Mouse (Mus musculus) MN1 (cell line): ENCODE data around the gene Sipa1l2.

Experiments used
- DNase-seq: peaks from one replicate; pipeline ENCODE4 v3.0.0-alpha.2; 2016; ENCODE audit warnings: low spot score

The Sipa1l2 gene

DNA sequence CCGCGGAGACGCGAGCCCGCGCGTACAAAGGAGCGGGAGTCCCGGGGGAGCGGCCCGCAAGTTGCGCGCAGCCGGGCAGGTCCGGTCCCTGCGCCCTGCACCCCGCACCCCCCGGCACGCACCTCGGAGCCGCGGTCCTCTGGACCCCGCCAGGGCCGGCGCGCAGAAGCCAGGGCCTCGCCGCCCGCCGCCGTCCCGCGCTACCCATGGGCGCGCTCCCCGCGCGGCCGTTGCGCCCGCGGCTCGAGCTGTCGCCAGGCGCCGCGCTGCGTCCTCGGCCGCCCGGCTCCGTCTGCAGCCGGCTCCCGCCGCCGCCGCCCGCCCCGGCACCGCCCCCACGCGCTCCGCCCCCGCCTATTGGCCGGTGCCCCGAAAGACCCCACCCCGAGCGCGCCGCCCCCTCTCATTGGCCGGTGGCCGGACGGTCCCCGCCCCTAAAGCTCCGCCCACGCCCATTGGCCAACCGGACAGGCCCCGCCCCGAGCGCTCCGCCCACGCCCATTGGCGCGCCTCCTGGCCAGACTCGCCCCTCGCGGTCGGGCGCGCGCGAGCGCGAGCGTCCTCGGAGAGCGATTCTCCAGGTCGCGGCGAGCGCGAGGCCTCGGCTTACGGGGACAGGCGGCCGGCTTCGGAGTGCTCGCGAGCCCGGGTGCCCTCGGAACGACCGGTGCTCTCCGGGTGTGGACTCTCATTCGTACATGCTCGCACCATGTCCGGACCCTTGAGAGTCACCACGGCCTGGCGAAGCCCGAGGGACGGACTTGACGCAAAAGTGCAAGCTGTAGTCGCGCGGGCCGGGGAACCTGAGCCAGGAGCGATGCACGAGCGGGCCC, at the start of gene Sipa1l2:
Gene Sipa1l2, minus strand, starts transcription at position 276 of the 833 bp plus-strand sequence.
- peak; percentile 100 for DNase-seq

DNA sequence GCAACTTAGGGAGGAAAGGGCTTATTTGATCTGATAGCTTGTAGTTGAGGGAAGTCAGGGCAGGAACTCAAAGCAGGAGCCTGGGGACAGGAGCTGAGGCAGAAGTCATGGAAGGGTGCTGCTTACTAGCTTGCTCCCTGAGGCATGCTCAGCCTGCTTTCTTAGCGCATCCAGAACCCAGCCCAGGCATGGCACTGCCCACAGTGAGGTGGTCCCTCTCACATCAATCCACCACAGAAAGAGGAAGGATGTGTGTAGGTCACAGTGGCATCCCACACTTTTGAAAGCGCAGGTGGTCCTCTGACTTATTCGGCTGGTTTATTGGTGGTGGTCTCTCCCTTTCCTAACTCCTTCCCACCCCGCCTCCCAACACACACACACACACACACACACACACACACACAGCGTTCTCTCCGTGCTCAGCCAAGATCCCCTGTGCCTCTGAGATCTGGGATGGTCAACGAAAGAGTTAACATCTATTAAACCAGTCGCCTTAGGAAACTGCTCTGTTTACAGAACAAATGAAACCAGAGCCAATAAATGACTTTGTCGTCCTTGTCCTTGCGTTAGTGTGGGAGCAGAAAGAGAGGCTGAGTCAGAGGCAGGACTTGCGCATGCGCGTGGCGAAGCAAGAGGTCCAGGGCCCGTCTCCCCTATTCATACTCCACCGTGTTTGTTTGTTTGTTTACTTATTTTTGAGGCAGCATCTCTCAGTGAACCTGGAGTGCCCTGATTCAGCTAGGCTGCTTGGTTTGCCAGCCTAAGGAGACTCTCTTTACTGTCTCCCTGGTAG, 49.1 kb upstream of the Sipa1l2 start:
- peak; percentile 77 for DNase-seq

DNA sequence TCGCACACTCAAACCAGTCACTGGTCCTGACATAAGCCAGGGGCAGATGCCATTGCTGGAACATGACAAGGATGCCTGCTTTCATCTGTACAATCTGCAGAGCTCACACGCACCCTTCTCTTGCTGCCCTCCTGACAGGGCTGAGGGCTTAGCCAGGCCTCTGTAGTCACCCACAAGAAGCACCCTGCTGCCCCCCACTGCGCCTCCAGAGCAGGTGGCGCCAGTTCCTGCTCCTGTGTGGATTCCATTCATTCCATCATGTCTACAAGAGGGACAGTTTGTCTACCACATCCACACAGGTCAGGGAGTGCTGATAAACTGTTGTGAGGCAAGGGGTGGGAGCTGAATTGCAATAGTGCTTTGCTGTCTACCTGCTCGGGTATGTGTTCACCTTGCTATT, 47.3 kb upstream of the Sipa1l2 start:
- DNase-seq = peak; percentile 36

DNA sequence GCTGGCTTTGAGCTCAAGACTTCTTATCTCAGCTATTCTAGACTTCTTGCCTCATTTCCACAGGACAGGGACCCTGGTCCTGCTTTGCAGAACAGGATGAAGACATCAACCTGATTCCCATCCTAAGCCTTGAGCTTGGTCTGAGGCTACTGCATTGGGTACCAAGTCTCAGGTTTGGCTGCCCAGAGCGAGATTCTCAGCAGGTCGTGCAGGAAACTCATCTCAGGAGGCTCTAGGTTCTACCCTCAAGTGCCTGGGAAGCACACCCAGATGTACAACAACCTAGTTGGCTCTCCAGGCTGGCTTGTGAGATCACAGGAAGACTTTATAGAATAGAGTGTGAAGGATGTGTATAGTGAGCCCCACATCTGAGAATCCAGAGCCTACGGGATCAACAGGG, 46.4 kb upstream of the Sipa1l2 start:
- no peak for DNase-seq

DNA sequence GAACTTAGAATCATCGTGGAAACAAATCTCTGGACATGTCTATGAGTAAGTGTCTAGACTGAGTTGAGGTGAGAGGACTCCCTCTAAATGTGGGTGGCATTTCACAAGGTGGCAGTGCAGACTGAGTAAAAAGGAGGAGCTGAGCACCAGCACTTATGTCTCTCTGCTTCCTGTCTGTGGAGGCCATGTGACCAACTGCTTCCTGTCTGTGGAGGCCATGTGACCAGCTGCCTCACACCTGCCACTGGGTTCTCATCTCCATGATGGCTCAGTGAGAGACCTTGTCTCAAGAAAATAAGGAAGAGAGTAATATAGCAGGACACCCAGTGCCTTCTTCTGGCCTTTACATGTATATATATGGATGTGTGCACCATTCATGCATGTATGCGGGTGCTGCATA, 43.9 kb upstream of the Sipa1l2 start:
- no peak for DNase-seq

DNA sequence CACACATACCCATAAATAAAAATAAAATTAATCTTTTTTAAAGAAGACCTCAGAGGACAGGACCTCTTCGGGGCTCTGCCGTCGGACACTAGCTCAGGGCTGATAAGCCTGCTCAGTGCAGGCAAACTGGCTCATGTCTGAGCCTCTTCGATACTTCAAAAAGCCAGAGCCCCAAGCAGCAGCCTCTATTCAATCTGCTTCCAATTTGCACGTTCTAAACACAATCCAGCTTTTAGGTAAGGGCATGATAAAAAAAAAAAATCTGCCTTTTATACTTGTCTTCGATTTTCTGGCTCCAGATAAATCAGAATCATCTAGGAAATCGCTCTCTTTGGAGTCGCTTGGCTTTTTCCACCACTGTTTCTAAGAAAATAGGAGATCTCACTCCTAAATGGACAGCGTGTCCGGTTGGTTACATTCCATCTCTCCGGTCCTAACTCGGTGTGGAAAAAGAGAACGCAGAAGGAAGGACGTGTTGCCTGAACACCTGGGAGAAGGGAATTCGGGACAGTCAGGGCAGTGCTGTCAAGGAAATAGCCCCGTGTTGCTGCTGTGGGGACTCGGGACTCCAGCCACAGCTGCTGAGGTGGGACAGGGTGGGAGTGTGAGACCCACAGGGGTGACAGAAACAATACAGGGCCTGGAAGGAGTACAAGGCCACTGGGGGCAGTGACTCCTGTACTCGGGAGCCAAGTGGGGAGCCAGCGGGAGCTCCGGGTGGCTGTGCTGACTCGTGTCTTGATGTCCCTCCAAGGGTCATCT, 42.4 kb upstream of the Sipa1l2 start:
- DNase-seq = no peak

DNA sequence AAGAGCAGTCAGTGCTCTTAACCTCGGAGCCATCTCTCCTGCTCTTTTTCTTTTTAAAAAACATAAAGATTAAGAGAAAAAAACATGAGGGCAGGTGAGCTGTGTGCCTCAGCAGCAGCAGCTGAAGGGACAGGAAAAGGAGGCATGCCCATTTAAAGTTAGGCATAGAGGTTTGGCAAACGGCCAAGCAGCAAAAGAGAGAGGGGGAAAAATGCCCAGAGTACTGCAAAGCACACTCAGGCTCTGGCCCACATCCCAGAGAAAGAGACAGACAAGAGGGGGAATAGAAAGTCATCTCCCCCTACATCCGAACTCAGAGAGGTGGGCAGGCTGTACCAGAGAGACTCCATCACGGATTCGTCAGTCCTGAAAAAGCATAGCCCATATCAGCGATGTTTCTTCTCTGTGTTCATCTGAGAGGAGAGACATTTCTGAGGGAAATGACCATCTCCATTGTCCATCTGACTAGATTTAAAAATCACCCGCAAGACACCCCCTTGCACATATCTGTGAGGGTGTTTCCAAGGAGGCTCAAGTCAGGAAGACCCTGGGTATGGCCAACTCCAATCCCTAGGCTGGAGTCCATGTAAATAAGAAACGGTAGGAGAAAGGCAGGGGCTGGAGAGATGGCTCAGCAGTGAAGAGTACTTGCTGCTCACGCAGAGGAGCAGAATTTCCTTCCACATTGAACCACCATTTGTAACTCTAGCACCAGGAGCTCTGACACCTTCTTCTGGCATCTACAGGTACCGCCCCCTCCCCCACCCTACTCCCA, 41.6 kb upstream of the Sipa1l2 start:
- DNase-seq = no peak

DNA sequence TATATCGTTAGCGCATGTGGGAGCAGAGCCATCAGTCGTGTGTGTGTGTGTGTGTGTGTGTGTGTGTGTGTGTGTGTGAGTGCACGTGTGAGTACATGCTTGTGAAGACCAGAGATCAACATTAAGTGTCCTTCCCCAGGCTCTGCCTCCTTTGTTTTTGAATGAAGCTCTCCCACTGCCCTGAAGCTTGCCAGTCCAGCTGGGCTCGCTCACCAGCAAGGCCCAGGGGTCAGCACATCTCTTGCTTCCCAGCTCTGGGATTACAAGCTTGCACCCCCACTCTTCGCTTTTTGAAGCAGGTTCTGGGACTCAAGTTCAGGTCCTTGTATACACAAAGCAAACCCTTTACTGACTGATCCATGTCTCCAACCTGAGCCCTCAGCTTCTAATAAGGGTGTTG, 40.1 kb upstream of the Sipa1l2 start:
- no peak for DNase-seq

DNA sequence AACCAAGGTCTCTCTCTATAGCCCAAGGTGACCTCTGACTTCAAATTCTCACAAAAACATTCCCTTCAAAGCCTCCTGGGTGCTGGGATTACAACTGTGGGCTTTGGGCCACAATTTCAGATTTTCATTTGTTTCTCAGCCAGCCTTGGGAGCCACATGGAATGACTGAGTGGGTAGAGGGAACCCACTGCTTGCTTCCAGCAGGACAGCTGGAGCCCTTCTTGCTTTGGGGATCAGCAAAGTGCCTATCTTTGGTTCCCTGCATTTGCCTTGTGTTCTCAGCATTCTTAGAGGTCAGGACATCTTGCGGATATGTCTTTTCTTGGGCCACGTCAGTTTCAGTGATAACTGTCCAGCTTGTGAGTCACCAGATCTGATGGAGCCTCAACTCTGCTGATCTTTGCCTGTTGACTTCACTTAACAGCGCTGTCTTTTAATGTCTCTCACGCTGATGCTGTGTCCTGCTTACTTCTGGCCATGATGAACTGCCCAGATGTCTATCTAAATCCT, 38.2 kb upstream of the Sipa1l2 start:
- DNase-seq = no peak

DNA sequence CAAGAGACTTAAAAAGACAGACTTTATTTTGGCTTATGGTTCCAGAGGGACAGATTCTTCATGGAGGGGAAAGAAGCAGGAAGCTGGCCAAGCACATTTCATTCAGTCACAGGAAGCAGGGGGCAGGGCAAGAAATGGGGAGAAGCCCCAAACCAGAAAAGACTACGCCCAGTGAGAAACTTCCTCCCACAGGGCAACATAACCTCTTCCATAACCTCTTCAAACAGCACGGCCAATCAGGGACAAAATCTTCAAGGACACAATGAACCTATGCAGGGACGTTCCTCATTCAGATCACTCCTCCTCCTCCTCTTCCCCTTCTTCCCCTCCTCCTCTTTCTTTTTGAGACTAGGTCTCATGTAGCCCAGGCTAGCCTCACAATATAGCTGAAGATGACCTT, 37.3 kb upstream of the Sipa1l2 start:
- DNase-seq = no peak

DNA sequence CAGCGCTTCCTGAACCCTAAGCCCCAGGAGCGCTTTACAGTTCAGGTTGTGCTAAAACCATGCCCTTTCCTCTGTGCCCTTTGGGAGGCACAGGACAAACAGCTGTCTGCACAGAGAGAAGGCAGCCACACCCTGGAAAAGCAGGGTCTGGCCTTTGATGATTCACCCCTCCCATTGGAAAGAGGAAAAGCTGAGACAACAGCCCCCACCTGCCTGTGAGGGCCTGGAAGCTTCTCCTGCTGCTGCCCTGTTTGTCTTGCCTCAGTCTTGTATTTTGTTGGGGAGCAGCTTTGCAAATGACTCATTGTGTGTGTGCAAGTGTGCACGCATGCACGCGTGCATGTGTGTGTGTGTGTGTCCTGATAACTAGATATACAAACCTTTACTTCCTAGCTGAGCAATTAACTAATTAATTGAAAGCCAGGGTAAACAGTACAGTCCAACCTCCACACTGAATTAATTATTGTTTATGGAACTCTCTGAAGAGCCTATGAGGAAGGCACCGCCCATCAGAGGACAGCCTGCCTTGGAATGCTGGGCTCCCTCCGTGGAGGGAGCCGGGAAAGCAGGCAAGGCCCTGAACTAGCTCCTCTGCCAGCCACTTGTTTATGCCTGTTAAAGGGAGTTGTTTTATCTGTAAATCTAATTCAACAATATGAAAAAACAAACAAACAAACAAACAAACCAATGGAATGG, 35.4 kb upstream of the Sipa1l2 start:
- peak; percentile 67 for DNase-seq

DNA sequence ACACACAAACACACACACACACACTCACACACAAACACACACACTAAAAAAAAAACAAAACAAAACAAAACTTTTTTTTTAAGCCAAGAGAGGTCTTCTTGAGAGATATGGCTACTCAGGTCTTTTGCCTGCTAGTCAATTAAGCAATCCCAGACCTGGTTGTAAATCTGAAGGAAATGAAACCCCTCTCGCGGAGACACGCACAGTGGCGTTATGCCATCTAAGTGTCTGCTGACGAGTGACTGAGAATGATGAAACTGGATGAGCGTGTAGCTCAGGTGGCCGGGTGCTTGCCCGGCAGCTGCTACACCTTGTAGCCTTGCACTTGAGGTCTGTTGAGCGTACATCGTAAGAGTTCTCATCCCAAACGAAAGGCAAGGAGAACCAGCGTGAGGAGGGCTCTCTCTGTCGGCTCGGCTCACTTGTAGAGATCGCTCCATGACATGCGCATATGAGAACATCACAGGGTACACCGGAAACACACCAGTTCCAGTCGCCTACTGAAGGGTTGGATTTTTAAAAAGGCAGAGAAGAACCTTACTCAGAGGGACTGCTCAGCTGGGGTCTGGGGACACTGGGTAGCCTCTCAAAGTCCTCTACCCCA, 34.7 kb upstream of the Sipa1l2 start:
- DNase-seq = peak; percentile 28

DNA sequence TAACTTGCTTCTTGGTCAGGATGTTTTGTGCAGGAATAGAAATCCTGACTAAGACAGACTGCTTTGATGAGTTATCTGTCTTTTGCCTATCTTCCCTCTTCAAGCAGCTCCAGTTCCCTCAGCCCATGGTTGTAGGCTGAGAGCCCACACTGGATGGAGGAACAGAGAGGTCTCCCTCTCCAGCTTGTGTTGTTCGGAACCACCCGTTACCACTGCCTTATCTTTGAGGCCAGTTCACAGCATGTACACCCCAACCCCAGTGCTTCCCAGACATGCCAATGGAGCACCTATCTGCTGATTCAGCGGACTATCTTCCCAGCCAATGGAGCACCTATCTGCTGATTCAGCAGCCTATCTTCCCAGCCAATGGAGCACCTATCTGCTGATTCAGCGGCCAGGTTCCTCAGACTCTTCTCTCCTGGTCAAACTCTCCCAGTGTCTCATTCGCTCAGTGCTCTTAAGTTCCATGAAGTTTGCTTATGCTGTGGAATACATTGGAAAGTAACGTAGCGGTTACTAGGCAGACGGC, 33.8 kb upstream of the Sipa1l2 start:
- DNase-seq = no peak

DNA sequence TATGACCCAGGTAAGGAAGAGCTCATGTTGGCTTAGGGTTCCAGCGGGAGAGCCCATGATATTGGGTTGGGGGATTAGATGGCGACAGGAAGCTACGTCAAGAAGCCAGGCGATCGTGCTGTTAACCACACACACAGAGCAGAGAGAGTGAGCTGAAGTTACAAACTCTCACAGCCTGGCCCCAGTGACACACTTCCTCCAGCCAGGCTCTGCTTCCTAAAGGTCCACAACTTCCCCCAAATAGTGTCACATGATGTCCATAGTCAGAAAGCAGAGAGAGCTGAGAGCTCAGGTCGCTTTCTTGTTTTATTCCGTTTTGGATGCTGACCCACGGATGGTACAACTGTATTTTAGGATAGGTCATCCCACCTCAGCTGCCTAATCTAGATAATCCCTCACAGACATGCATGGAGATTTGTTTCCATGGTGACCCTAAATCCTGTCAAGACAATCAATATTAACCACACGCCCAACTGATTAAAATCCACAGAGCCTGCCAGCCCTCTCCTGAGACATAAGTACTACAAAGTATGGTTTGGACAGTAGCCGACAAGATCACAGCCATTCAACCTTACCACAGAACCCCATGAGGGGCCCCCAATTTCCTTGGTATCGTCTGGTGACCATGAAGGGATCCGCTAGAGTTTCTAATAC, 30.6 kb upstream of the Sipa1l2 start:
- no peak for DNase-seq

DNA sequence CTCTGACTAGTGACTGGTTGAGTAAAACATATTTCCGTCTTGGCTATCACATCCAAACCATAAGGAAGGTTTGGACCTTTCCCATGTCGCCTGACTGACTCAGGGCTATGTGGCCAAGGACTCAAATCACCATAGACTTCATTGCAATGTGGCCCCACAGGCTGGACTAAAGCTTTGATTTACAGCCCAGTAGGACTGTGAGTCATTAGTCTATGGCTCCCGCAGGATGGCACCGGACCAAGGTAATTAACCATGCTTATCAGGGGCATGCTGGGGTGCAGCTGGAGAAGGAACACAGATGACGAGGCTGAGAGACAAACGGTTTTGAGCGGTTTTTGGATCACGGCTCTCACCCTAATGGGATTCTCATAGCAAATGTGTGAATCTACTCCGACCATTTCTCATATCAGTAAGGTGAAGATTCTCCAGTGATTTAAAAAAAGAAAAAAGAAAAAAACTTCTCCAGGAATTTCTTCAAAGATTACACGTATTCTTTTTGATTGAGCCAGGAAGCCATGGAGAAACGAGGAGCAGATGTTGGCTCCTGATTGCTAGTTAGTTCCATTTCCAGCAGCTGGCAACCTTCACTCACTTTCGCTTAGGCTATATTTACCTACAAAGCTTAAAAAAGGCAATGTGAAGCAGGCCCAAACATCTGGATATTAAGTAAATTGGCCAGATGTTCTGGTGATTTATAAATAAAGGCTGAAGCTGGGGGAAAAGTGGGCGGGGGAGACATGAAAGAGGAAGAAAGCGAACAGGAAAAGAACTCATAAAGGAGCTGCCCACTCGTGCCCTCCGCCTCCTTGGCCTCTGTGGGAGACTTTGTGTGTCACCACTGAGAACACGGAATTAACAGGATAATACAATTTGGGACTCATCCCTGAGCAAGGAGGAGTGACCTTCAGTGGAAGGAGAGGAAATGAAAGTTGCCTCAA, 26.2 kb upstream of the Sipa1l2 start:
- DNase-seq = peak; percentile 94

DNA sequence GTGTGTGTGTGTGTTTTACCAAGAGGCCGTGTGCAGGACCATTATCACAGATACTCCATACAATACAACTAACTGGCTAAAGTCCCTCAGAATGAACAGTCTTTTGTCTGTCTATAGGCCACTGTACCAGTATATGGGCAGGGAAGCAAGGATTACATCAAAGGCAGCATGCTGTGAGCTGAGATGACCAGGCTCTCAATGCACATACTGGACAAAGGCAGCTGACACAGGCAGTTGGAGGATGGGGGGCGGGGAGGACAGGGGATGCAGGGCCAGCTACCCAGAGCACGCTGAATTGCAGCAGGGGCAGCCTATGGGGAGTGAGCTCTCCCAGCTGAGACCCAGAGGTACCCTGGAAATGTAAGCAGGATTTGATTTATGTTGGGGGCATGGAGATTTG, 20.8 kb upstream of the Sipa1l2 start:
- DNase-seq = no peak

DNA sequence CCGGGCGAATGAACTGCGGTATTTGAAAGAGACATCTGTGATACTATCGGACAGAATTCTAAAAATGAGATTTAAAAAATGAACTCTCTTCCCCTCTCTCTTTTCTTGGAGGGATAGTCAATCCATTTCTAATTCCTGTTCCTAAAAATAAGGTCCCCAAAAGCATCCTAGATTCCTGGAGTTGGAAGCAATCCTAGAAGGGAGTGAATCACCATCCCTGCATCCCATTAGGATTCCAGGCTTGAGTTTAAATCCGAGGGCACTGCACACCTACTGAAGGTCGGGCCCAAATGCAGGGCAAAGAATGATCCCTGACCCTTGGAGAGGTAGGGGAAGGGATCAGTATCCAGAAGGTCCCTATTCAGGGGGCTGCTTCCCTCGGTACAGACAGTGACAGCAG, 17.0 kb upstream of the Sipa1l2 start:
- no peak for DNase-seq

DNA sequence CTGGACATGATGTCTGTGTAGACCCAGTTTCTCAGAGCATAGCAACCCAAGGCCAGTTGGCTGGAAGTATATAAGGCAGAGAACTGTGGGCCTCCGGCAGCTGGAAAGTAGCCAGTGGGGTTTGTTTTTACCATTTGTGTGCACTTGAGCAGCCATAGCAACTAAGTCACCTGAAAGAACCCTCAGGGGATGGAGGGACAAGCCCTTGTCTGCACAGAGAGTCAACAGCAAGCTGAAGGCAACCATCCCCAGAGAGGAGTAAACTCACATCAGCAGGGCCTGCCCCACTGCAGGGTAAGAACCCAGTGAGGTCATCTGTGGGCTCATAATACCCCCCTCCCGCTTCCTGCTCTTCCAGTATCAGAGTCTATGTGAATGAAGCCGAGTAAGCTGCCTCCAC, 14.7 kb upstream of the Sipa1l2 start:
- DNase-seq = no peak

DNA sequence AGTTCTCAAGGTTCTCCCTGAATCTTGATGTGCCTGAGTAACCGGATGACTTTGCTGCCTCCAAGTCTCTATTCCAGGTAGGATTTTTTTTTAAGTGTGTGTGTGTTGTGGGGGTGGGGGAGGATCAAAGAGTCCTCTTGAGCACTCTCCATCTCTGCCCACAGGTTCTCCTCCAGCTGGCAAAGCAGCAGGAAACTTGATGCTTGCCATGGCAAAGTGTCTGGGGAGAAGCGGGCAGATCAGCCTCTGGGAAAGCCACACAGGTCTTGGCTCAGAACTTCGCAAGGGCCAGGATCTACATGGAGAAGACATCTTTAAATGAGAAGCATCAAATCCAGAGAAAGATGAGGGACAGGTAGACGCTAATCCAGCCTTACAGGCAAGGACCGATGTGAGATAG, 10.8 kb upstream of the Sipa1l2 start:
- DNase-seq = no peak
